Mouse (Mus musculus) thymus, adult 18-20 months (tissue): ENCODE data around the gene Plxna4.

Experiments
- DNase-seq, 2 experiments: peaks; one replicate each; pipeline ENCODE4 v3.0.0; 2022; ENCODE audit warnings: mixed read lengths in 2 of 2

Plxna4 gene

DNA sequence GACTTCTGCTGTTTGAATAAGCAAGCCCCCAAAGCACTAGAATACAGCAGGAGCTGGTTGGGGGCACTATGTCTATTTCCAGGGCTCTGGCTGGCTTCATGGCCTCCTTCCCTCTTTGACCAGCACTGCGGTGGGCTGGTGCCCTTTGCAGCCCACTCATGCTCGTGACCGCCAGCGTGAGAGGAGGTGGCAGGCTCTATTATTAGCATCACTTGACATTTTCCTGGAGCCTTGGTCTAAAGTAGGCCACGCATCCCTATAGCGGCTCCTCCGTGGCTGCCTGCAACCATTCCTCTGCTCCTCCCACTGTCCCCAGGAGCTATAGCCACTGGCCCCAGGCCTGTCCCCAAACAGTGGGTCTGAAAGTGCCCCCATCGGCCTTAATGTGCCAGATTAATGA, 367.2 kb downstream of the Plxna4 start:
- no peak for DNase-seq

DNA sequence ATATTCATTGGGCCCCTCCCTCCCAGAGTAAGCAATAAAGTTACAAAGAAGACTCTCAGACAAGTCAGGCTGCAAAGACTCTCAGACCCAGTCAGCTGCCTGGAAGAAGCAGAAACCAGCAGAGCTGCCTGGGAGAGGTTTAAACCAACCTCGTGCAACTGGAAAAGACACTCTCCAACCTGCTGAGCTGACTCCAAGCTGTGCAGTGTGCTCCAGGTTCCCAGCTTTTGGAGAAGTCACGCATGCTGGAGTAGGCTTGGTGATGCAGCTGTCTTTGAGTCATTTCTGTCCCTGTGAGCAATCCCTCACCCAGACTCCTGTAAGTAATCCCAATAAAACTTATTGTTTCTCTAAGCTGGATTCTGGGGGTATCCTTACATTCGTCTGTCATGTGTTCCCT, 369.4 kb downstream of the Plxna4 start:
- DNase-seq, result no peak

DNA sequence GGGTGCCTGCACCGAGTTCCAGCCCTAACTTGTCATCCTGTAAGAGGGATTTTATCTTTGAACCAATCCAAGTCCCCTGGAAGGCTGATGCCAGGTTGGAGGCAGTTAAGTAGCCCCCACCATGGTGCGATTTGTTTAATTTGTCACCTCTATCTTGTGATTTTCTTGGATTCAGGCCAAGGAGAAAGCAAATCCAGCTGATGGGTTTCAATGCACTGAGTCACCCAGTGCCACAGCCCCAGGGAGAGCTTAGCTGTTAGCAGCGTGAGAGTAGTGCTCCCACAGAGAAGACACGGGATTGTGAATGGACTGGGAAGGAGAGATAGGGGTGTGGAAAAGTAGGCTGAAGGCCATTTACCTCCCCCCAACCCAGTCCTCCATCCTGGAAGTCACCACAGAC, 375.6 kb downstream of the Plxna4 start:
- DNase-seq, result no peak

DNA sequence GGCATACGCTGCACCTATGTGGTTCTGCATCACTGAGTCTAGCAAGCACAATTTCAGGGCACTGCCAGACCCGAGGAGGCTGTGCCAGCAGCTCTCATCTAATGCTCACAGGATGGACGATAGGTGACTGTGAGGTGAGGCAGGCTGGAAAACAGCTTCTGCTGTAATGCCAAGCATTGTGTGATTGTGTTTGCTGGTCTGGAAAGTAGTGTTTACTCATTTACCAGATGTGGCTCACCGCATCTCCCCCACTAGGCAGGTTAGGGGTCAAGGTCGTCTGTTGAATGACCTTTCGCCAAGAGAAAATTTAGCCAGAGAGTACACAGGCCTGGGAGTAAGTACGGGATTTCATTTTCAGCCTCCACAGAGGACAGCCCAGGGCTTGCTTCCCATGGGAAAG, 377.9 kb downstream of the Plxna4 start:
- no peak for DNase-seq

DNA sequence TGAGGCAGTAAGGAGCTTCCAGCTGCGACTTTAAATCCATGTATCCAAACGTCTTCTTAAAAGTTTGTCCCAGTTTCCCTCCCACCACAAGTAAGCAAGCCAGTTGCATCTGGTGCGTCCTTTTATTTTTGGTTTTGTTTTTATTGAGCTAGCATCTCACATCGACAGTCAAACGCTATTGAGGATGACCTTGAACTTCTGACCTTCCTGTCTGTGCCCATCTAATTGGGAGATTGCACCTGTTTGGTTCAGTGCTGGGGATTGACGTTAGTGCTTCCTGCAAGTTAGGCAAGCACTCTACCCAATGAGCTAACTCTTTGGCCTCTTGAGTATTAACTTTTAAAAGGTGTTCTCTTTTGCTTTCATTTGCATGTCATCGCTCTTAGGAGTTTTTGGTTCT, 379.0 kb downstream of the Plxna4 start:
- DNase-seq, result no peak

DNA sequence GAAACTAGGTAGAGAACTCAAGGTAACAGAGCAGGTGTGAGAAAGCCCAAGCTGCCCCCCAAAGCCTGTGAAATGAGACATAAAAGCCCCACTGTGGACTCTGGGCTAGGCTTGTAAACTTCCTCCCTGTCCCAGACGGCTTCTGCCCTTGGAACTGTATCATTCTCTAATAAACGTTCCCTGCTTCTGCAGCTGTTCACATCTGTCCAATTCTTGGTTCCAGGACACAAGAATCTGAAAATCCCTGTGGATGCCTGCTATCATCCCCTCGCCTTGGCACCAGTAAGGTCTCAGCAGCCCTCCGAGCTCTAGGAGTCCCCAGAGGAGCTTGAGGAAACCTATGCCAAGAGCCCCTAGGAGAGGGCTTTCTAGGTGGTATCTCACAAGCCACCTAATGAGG, 383.7 kb downstream of the Plxna4 start:
- no peak for DNase-seq

DNA sequence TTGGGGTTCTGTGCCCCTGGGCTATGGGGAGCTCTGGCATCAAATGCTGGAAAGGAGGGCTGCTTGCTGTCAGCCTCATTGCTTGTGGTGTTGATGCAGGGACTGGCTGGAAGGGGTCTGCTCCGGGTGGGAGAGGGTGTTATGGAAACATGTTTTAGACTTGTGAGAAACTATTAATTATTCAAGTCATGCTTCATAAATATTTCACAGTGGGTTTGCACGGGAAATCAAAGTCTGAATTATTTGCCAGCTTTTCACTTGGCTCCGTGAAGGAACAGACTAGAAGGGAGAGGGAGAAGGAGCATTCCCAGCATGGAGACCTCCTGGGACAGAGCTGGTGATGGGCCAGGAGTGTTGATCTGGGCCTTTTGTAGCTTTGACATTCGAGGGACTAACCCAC, 384.6 kb downstream of the Plxna4 start:
- no peak for DNase-seq

DNA sequence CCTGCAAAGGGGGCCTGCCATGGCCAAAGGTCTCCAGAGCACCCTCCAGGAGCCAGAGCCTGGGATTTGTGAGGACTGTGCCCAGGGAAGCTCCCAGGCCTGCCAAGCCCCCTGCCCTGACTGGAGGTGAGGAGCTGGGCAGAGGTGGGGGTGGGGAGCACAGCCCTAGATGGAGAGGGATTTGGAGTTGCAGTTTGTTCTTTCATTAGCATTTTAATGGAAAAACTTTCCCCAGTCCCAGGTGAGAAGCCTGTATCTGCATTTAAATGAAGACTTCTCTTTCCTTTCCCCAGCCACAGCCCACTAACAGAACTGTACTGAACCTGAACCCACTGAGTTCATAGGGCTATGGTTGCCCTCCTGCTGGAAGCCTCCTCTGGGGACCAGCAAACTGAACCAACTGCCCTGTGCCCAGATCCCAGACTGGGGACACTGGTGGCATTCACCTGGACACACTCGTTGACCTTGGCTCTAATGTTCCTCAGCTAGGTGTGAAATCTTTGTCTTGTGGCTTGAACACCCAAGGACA, 385.3 kb downstream of the Plxna4 start:
- no peak for DNase-seq

DNA sequence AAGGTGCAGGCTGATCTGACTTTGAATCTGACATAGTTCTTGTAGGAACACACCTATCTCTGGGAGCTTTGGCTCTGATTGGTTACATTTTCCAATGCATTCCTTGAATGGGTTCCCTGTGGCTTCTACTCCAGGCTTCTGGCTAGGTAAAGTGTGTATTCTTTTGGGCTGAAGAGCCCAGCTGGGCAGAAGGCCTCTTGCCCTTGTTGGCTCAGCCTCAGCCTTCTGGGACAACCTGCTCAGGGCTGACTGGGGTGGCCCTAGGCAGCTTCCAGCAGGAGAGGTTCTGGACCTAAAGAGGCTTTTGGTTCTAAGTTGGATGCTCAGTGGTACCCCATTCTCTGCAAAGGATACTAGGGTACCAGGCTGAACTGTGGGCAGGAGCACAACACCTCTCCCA, 386.5 kb downstream of the Plxna4 start:
- DNase-seq, result no peak

DNA sequence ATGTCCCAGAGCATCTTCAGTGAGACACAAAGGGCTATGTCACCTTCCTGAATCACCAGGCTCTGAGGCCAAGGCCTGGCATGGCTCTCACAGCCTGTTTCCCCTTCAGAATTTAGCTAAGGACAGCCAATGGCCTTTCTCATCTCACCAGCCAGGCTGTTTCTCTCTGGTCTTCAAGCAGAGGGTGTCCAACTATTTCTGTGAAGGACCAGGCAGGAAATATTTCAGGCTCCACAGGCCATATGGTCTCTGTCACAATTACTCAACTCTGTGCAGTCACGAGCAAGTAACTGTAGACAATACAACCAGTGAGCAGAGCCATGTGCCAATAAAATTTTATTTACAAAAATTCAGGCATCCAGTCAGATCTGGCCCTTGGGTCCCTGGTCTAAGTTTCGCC, 388.4 kb downstream of the Plxna4 start:
- no peak for DNase-seq

DNA sequence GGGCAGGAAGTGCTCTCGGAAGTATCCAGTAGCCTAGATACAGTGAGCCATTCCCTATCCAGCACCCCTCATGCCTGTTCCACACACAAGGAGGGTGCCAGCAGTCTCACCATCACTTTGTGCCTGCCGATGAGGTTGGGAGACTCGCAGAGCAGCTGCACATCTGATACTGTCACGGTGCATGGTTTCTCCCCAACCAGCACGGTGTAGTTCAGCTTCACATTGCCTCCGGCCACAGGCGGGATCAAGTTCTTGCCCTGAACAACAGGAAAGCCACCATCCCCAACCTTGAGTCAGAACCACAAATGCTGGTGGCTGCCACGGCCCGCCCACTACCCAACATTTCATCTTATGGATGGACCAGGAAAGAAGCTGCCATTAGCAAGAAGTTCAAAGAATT, 391.1 kb downstream of the Plxna4 start:
- no peak for DNase-seq

DNA sequence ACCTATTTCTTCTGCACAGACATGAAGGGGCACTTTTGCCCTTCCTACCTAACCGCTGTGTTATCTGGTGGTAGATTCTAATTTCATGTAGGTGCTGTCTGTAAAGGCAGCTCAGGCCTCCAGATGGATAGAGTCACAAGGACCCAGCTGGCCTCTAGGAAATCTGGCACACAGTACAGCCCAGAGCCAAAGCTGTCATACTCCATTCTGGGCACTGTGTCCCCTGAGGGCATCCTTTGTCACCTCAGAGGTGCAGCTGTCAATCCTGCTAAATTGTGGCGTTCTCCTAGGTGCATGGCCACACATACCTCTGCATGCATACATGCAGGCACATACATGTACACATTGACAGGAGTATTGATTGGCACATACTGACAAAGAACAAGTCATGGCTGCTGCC, 394.9 kb downstream of the Plxna4 start:
- DNase-seq, result no peak

DNA sequence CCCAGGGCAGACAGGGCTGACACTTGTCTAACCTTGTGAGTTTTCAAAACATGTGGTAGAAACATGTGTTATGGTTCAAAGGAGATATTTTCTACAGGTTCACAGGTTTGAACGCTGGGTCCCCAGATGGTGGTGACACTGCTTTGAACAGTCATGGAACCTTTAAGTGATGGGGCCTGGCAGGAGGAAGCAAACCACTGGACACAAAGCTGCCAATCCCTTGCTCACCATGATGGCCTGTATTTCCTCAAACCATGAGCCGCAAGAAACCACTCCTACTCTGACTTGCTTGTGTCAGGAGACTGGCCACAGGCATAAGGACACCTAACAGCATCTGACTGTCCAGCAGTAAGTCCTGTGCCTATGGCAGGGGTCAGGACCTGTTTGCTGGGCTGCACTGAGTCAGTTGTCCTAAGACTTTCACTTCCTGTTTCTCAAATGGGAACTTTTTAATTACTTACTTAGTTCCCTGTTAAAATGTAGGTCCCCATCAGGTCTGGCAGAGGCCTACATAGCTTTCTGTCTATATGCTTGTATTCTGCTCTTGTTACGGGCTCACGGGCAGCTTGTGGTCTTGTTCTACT, 403.5 kb downstream of the Plxna4 start:
- no peak for DNase-seq

DNA sequence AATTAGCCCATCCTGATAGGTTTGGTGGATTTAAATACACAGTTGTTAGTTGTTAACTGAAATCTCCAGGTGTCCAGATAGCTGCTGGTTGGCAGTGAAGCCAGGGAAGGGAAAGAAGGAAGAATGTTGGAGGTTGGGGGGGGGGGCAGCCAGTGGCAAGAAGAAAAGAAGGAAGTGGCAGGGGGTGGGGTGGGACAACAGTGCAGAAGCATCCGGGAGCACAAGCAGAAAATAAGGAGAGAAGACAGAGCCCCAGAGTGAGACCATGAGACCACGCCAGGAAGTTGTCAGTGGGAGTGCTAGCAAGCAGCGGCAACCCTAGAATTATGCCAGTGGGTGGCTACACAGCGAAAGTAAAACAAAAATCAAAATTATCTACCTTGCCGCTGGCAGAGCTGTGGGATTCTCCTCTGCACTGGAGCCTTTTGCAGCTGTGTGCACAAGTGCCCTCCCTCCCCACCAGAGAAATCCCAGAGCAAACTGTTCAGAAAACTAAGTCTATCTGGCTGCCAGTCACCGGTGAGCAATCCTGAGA, 404.3 kb downstream of the Plxna4 start:
- DNase-seq, result no peak

DNA sequence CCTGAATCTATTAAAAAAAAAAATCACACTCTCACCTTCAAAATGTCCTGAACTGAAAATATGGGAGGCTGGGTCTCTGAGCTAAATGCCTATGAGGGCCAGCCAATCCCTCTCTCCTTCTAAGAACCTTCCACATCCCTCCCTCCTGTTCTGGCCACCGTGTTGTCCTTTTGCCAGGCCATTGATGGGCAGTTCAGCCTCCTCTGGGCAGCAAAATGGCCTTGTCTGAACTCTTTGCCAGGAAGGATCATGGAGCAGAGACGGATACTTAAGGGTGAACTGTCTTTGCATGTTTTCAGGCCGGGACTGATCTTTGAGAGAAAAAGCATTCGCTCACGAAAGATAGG, 408.0 kb downstream of the Plxna4 start:
- DNase-seq, result no peak

DNA sequence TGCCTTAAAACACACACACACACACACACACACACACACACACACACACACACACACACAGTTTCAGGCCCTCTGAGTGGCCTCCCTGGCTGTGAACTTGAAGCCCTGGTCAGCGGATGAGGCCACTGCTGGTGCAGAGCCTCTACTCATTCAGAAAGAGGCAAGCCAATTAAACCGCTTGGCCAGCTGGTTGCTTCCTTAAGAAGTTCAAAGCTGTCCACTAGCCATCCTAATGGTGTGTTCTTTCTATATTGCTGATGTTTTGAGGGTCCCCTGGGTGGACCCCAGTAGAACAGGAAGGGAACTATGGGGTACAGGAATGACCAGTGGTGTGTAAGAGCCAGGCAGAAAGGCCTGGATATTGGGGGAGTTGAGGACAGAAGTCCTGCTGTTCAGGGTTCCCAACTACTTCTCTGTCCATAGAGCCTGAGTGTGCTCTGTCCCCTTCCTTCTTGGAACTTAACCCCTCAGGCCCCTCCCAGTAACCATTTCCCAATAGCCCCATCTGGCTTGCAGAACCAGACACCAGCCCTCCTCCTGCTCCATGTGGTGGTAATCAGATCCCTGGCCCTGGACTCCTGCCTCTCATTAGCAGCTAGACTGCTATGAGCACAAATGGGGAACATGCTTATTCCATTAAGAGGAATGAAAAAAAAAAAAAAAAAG, 408.5 kb downstream of the Plxna4 start:
- DNase-seq, result no peak

DNA sequence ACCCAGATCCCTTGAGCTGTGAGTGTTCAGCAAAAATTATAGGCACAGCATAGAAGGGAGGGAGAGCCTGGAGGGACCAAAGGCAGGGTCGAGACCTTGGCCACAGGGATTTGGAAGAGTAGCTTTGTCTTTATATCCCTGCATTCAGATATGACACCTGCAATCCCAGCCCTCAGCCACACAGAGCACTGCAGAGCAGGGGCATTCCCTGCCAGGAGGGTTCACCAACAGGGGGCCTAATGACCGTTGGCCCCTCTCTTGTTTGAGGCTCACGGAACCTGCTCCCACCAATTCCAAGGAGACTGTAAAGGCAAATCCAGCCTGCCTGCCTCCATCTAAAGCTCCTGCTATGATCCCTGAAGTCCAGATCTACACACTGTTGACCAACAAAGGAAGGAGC, 410.1 kb downstream of the Plxna4 start:
- DNase-seq, result no peak

DNA sequence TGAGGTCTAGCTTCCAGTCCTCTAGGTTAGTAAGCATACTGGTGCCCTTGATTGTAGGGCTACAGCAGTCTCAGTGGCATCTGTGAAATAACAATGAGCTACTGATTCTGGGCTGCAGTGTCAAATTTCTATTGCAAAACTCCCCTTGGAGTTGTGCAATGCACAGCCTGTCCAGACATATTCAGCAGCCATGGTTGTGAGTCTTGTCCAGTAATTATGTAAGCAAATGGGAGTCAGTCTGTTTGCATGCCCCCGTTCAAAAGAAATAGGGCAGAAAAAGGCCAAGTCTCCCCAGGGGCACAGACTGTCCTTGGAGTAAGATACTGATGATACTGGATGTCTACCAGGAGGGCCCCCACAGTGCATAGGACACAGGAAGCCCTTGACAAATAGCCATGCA, 420.3 kb downstream of the Plxna4 start:
- no peak for DNase-seq

DNA sequence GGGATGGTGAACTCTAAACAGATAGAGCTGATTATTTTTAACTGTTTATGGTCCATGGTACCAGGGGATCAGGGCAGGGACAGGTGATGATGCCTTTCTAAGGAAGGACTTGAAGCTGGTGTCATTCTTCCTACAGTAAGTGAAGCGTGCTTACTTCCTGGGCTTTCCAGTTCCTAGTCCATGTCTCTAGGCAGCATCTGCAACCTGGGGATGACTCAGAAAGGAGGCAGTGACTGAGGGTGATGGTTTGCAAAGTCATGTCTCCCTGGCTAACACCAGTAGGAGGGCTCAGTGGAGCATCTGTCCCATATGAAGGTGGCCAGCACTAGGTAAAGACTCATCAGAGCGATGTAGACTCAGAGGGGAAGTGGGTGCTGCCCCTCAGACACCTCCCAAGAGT, 427.6 kb downstream of the Plxna4 start:
- no peak for DNase-seq

DNA sequence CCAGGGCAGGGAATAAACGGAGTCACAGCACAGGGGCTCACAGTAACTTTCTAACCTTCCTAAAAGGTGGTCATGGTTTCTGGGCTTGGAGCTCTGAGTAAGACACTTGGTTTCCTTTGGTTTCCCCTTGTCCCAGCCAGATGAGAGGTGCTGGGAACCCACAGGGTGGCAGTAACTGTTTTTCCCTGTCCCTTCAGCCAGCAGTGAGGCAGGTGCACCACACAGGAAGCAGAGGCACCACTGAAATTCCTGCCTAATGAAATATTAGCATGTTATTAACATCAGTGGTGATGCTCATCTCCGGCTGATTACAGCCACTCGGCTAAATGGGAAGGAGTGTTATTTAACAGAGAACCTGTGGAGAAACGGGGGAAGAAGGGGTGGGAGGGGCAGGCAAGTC, 428.1 kb downstream of the Plxna4 start:
- DNase-seq, result no peak

DNA sequence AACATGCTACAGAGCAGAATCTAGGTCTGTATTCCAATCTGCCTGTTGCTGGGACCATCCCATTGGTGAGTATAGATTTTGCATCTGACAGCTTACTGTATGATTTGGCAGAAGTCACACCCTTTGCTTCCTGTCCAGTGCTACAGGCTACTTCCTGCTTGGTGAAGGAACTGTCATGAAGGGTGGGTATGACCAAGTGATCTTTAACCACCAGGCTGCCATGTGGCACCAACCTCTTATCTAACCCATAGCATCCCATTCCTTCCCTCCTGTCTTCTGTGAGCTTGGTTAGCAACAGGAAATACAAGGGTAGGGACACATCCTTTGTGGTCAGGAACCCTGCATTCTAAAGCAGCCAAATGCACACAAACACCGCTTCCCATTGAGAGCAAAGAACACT, 429.6 kb downstream of the Plxna4 start:
- no peak for DNase-seq

DNA sequence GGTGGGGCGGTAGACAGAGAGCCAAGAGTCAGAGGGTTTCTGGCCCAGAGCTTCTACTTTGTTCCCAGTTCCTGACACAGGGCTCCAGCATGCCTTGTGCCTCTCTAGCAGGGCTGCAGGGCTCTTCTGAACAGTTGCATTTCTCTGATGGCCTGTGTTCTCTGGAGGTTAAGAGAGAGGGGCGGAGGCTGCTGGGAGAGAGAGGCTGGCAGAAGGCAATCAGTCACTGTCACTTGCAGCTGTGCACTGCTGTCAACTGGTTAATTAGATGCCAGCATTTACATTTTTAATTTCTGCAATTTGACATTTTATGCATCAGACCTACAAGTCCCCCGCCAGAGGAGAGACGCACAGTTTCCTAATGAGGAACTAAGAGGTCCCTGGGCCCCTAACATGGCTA, 434.8 kb downstream of the Plxna4 start:
- DNase-seq, result no peak

DNA sequence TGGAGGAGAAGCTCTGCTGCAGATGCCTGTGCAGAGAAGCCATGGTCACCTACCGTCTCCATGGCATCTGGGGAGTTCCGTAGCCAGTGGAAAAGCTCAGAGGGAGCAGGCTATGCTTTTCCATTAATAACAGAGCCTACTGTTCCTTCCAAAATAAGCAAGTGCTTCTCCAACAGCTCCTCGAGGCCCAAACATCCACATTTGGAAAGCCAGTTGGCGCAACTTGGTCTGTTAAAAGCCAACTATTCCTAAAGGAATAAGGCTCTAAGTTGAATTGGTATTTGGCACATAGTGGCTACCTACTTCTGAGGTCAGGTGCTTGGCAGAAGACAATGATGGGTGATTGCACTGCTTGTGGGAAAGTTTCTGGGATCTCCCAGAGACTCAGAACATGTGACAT, 437.2 kb downstream of the Plxna4 start:
- no peak for DNase-seq

DNA sequence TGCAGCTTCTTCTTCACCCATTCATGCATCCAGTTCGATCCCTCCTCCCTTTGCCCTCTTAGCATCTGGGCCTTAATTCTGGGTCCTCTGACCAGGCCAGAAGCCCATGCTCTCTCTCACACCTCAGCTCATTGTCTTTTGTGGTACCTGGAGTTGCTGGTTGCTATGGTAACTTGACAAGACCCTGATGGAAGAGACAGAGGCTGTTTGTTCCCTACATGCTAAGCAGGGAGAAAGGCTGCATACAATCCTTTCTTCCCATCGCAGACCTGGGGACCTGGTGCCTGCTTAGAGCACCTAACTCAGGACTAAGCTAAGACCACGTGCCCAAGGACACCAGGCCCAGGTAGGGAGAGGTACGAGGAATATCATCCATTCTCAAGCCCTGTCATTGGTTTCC, 443.2 kb downstream of the Plxna4 start:
- DNase-seq, result no peak

DNA sequence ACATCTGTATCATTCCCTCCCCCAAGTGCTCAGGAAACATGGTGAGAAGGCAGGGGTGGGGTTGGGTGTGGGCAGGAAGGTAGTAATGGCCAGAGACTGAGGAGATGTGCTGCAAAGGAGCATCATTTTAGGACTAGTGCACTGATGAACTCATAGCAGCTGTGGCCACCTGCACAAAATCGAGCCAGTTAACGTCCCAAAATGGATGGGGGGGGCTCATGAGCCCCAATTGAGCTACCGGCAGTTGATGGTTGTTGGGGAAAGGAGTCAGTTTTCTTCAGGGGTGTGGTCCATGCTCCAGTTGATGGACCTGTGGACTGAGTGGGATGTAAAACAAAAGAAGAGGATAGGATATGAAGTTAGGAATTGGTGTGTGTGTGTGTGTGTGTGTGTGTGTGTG, 448.5 kb downstream of the Plxna4 start:
- DNase-seq, result no peak
